Mouse (Mus musculus): ENCODE data around the gene Id1.

DNA sequence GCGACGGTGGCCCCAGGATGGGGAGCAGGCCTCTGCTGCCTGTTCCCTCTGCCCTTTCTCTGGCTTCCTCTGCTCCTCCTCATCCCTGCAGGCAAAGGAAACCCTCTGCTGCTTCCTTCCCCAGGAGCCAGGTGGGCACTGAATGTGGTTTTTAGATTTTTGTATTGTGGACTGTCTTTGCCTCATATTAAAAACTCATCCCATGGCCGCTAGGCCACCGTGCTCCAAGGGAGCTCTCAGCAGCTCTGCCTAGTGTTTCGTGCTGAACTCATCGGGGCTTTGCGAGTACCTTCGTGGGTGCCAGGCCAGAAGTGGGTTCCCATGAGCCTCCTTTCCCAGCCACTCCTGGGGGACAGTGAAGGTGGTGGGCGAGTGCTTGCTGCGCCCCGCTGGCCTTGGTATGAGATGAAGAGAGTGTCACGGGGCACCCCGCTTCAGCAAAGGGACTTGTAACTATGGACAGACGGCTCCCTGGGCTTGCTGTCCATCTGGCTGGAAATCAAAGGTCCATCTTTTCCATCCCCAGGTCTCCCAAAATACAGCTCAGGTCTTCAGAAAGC, 31.2 kb upstream of the Id1 start:
- no peak for TF ChIP-seq POLR2A (IDR thresholded peaks at IDR 0.05; ENCODE audit: borderline replicate concordance, low read depth, low read length)
- no peak for TF ChIP-seq CTCF (IDR thresholded peaks at IDR 0.05; ENCODE audit: low read depth, low read length)
